Mouse (Mus musculus) liver, embryonic 11.5 days (tissue): ENCODE measurements around the gene Phf1. TPM values are rescaled to one million over a fixed set of nuclear protein-coding genes. Genes with fewer than 3 reads are reported as not detected.

Source experiments
- ATAC-seq: fragments of 200-750 bp; cut with Nextera tagmentation; replicated peaks from 2 replicates; pipeline ENCODE4 v1.8.0; 2017; ENCODE audit warnings: moderate number of reproducible peaks, mild to moderate bottlenecking, moderate TSS enrichment, moderate library complexity; ENCODE audit not compliant: low FRiP score
- DNase-seq: peaks from one replicate; pipeline ENCODE4 v3.0.0-alpha.2; 2017; ENCODE audit warnings: low spot score
- H3K27ac ChIP-seq: fragments of 300-500 bp; sonication (generic); 2 replicates; pipeline ENCODE4 v1.5.1; 2014; ENCODE audit warnings: mild to moderate bottlenecking, low read depth, low read length, control low read depth
- H3K27me3 ChIP-seq: fragments of 300-500 bp; sonication (generic); replicated peaks from 2 replicates; pipeline ENCODE4 v1.6.1; 2014; ENCODE audit warnings: low read length, mixed read lengths; ENCODE audit not compliant: control insufficient read depth, insufficient read depth
- H3K36me3 ChIP-seq: fragments of 300-500 bp; sonication (generic); 2 replicates; pipeline ENCODE4 v1.6.1; 2014; ENCODE audit warnings: mild to moderate bottlenecking, low read length, moderate library complexity, mixed read lengths; ENCODE audit not compliant: control insufficient read depth, insufficient read depth
- H3K4me1 ChIP-seq: fragments of 300-500 bp; sonication (generic); replicated peaks from 2 replicates; pipeline ENCODE4 v1.6.1; 2014; ENCODE audit warnings: low read length, mixed read lengths; ENCODE audit not compliant: control insufficient read depth, insufficient read depth
- H3K4me2 ChIP-seq: fragments of 300-500 bp; sonication (generic); 2 replicates; pipeline ENCODE4 v1.6.1; 2014; ENCODE audit warnings: mild to moderate bottlenecking, control low read depth, moderate library complexity
- H3K4me3 ChIP-seq: fragments of 300-500 bp; sonication (generic); 2 replicates; pipeline ENCODE4 v1.5.1; 2014; ENCODE audit warnings: low read depth, low read length, control low read depth
- H3K9ac ChIP-seq: fragments of 300-500 bp; sonication (generic); 2 replicates; pipeline ENCODE4 v1.6.1; 2014; ENCODE audit warnings: low read depth, low read length, control low read depth
- H3K9me3 ChIP-seq: fragments of 300-500 bp; sonication (generic); 2 replicates; pipeline ENCODE4 v1.6.1; 2016; ENCODE audit warnings: low read length, inconsistent platforms, mixed read lengths; ENCODE audit not compliant: control insufficient read depth
- WGBS: fragments of 180-500 bp; shearing (Covaris S2); extraction: QIAGEN DNeasy Blood & Tissue Kit; methylation state at CpG from one replicate; pipeline ENCODE4 v1.1.7; 2014; 5-methylcytosine and 5-hydroxymethylcytosine counted together
- polyA plus RNA-seq: library from polyadenylated mRNA; unstranded; fragments of >200 nt; fragmentation: Nextera tagmentation; extraction: Ambion mirVana; gene quantifications from 2 replicates; pipeline ENCODE4 v1.2.1, GENCODE M21; 2014

Gene Phf1
- polyA plus RNA-seq, 1 experiment from 2014 or later = 3.2 TPM

DNA sequence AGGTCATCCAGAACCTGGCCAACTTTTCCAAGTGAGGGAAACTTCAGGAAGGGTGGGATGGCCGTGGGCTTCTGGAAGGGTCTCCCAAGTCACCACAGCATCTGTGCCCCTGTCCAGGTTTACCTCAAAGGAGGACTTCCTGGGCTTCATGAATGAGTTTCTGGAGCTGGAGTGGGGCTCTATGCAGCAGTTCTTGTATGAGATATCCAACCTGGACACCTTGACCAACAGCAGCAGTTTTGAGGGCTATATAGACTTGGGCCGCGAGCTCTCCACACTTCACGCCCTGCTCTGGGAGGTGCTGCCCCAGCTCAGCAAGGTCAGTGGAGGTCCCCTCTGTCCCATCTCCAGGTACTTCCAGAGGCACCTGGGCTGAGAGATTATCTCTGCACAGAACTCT lies 27.0 kb downstream of the Phf1 start:
- peaks cover 16% of the 10 kb centered on the region for H3K4me1 ChIP-seq
- no peaks in the 10 kb centered on the region for H3K9me3 ChIP-seq
- no peak overlapping the region for H3K9ac ChIP-seq
- no peak overlapping the region for H3K4me3 ChIP-seq
- no peaks in the 10 kb centered on the region for H3K27me3 ChIP-seq
- H3K27ac ChIP-seq = no peak overlapping the region
- H3K36me3 ChIP-seq = peaks cover 14% of the 10 kb centered on the region
- no peak for ATAC-seq
- no peak overlapping the region for H3K4me2 ChIP-seq
- 86% methylated on average over 4 of the region's 4 CpGs for WGBS
- no peak for DNase-seq

DNA sequence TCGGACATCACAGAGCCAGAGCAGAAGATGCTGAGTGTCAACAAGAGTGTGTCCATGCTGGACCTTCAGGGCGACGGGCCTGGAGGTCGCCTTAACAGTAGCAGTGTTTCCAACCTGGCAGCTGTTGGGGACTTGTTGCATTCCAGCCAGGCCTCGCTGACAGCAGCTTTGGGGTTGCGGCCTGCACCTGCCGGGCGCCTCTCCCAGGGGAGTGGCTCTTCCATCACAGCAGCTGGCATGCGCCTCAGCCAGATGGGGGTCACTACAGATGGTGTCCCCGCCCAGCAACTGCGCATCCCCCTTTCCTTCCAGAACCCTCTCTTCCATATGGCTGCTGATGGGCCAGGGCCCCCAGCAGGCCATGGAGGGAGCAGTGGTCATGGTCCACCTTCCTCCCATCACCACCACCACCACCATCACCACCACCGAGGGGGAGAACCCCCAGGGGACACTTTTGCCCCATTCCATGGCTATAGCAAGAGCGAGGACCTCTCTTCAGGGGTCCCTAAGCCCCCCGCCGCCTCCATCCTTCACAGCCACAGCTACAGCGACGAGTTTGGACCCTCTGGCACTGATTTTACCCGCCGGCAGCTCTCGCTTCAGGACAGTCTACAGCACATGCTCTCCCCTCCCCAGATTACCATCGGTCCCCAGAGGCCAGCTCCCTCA lies 28.9 kb downstream of the Phf1 start:
- Histone ChIP-seq H3K4me2 (no peak overlapping the region), H3K27me3 (no peaks in the 10 kb centered on the region), H3K27ac (no peak overlapping the region), H3K9me3 (no peaks in the 10 kb centered on the region), H3K9ac (no peak overlapping the region), H3K36me3 (peaks cover 15% of the 10 kb centered on the region), H3K4me1 (peaks cover 5% of the 10 kb centered on the region), H3K4me3 (no peak overlapping the region)
- ATAC-seq (no peak), DNase-seq (no peak)
- 91% methylated on average over 21 of the region's 21 CpGs for WGBS

DNA sequence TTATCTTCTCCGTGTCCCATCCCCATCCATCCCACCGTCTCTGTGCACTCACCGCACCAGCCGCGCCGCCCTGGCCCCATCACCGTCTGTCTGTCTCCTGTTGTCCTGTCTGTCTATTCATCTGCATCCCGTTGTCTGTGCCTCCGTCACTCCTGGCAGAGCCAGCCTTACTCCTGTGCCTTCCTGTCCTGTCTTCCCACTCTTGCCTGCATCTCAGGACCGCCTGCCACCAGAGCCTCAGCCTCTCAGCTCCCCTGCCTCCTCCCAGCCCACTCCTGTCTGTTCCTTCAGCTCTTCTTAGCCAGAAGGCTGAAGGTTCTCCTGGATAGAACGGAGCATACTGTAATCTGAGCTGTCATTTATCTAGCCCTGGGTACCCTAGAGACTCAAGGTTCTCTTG lies 34.1 kb downstream of the Phf1 start:
- H3K4me1 ChIP-seq = peaks cover 11% of the 10 kb centered on the region; the same call in 1 of the 2 replicates
- ATAC-seq (no peak), DNase-seq (no peak)
- H3K27me3 ChIP-seq = no peaks in the 10 kb centered on the region
- H3K36me3 ChIP-seq = peaks cover 8% of the 10 kb centered on the region; the same call in 1 of the 2 replicates
- H3K27ac ChIP-seq = no peak overlapping the region
- H3K4me2 ChIP-seq = no peak overlapping the region
- no peak overlapping the region for H3K4me3 ChIP-seq
- WGBS = 87% methylated on average over 11 of the region's 11 CpGs
- no peaks in the 10 kb centered on the region for H3K9me3 ChIP-seq
- H3K9ac ChIP-seq = no peak overlapping the region

DNA sequence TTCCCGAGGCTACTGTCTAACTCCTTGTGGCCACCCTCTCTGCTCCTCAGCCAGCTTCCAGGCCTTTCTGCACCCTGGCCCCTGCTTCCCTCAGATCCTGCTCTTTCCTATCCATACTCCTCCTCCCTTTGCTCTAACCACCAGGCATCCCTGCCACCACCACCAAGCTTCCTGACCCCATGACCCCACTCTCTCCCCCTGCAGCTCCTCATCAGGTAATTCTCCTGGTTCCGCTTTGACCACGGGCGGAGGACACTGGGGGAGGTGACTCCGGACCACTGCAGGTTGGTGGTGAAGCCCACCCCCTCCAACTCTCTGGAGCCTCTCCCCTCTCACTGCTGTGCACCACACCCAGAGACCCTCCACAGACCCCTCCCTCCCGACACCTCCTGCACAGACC lies 34.6 kb downstream of the Phf1 start:
- H3K9ac ChIP-seq = no peak overlapping the region
- ATAC-seq (no peak), DNase-seq (no peak)
- H3K4me3 ChIP-seq = no peak overlapping the region
- no peak overlapping the region for H3K4me2 ChIP-seq
- no peak overlapping the region for H3K27ac ChIP-seq
- H3K9me3 ChIP-seq = no peaks in the 10 kb centered on the region
- 91% methylated on average over 6 of the region's 6 CpGs for WGBS
- peaks cover 12% of the 10 kb centered on the region; the same call in 1 of the 2 replicates for H3K4me1 ChIP-seq
- H3K27me3 ChIP-seq = no peaks in the 10 kb centered on the region
- H3K36me3 ChIP-seq = peaks cover 5% of the 10 kb centered on the region; the same call in 1 of the 2 replicates

DNA sequence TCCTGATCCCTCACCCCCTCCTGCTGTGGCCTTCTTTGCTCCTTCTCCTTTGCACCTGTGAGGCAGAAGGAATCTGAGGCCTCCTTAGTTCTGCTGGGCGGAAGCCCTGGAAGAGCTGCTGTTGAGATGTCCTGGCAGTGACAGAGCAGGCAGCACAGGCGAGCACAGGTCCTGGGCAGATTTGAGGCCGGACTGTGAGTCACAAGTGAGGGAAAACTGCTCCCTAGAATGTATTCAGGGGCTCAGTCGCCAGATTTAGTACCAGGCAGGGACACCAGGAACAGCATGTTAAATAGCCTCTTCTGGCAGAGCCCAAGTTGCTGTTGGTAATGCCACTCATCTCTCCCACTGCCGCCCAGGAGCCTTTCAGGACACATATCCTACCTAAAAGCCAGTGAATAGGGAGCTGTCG lies 35.4 kb downstream of the Phf1 start:
- DNase-seq (no peak), ATAC-seq (no peak)
- Histone ChIP-seq H3K4me2 (no peak overlapping the region), H3K9me3 (no peaks in the 10 kb centered on the region), H3K27ac (no peak overlapping the region), H3K9ac (no peak overlapping the region), H3K36me3 (0 out of 2 replicates have a peak, but pooled peaks cover 4% of the 10 kb centered on the region), H3K27me3 (no peaks in the 10 kb centered on the region), H3K4me3 (no peak overlapping the region), H3K4me1 (peaks cover 12% of the 10 kb centered on the region; the same call in 1 of the 2 replicates)
- WGBS = 78% methylated on average over 6 of the region's 6 CpGs

DNA sequence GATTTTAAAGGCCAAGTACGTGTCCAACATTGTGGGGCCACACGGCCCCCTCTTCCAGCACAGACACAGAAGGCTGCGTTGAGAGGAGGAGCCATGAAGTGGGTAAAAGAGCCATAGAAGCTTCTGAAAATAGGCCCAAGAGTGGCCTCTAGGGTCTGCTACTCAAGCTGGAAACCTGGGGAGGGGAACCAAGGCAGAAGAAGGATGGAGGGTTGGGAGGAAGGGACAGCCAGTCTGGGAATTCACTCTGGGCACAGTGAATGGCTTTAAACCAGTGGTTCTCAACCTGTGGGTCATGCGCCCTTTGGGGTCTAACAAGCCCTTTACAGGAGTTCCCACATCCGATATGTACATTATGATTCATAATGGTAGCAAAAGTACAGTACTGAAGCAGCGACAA lies 36.4 kb downstream of the Phf1 start:
- DNase-seq = no peak
- Histone ChIP-seq H3K4me1 (peaks cover 16% of the 10 kb centered on the region), H3K36me3 (0 out of 2 replicates have a peak, but pooled peaks cover 4% of the 10 kb centered on the region), H3K9ac (no peak overlapping the region), H3K9me3 (no peaks in the 10 kb centered on the region), H3K27ac (no peak overlapping the region), H3K4me2 (no peak overlapping the region), H3K27me3 (no peaks in the 10 kb centered on the region), H3K4me3 (no peak overlapping the region)
- WGBS = 86% methylated on average over 6 of the region's 6 CpGs
- no peak for ATAC-seq

DNA sequence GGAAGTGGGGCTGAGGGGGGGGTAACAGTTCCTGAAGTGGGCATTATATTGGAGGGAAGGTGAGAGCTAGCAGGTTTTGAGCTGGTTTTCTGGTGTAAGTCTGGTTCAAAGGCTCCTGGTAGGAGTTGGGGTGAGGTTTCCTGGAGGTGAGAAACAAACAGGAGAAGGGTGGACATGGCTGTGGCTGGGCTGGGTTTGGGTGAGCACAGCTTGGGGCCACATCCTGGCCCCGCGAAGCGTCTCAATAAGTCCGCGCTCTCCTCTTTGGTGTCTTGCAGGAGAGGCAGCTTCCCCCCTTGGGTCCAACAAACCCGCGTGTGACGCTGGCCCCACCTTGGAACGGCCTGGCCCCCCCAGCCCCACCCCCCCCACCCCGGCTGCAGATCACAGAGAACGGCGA lies 37.4 kb downstream of the Phf1 start:
- Histone ChIP-seq H3K9me3 (no peaks in the 10 kb centered on the region), H3K36me3 (0 out of 2 replicates have a peak, but pooled peaks cover 5% of the 10 kb centered on the region), H3K4me3 (no peak overlapping the region), H3K27me3 (no peaks in the 10 kb centered on the region), H3K4me1 (peaks cover 18% of the 10 kb centered on the region), H3K4me2 (no peak overlapping the region), H3K27ac (no peak overlapping the region), H3K9ac (no peak overlapping the region)
- no peak for ATAC-seq
- 53% methylated on average over 12 of the region's 12 CpGs for WGBS
- no peak for DNase-seq

DNA sequence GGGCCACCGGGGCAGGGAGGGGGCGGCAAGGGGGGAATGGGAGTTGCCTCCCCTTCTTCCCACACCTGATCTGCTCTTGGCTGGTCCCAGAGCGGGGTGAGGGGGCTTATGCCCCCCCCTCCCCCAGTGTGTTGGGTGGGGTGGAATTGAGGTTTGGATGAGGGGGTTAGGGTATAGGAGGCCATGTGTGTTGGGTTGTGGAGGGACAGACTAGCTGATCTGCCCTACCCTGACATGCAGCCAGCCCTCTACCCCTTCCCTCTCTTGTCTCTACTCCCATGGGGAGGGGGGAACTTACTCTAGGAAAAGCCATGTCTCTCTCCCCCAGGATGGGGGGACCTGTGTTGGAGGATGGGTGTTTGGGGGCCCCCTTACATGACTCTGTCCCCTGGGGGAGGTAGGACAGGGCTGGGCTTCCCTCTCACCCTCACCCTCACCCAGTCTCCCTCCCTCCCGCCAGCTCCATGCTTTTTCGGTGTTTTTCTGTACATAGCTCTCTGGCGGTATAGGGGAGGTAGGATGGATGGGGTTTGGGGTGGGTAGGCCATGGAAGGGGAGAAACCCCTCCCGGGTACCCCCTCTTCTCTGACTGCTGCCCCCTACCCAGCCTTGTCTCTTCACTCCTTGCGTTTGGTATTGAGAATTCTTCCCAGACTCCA lies 38.5 kb downstream of the Phf1 start:
- H3K27me3 ChIP-seq = no peaks in the 10 kb centered on the region
- peak overlapping the region; percentile 96 for H3K4me2 ChIP-seq
- H3K9ac ChIP-seq = no peak overlapping the region
- WGBS = 63% methylated on average over 8 of the region's 8 CpGs
- H3K4me1 ChIP-seq = peaks cover 18% of the 10 kb centered on the region
- DNase-seq (no peak), ATAC-seq (no peak)
- H3K9me3 ChIP-seq = no peaks in the 10 kb centered on the region
- 0 out of 2 replicates have a peak, but pooled peaks cover 8% of the 10 kb centered on the region for H3K36me3 ChIP-seq
- H3K4me3 ChIP-seq = peak overlapping the region; percentile 72
- no peak overlapping the region for H3K27ac ChIP-seq

DNA sequence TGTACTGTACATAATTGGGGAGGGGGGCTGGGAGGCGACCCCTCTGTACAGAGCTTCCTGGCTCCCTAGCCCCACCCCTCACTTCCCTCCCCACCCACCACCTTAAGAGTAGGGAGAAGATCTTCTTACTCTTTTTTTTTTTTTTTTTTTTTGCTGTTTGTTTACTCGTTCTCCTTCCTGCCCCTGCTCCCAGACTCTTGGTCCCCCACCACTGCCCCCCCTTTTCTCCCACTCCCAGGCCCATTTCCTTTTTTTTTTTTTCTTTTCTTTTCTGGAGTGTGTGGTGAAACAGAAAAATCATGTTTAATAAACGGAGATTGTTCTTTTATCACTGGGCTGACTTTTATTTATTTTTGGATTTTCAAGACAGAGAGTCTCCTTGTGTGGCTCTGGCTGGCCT lies 39.3 kb downstream of the Phf1 start:
- ATAC-seq = no peak
- H3K9me3 ChIP-seq = no peaks in the 10 kb centered on the region
- H3K27ac ChIP-seq = peak overlapping the region; percentile 77; the same call in 1 of the 2 replicates
- 0 out of 2 replicates have a peak, but pooled peaks cover 13% of the 10 kb centered on the region for H3K36me3 ChIP-seq
- peak overlapping the region; percentile 72 for H3K4me3 ChIP-seq
- H3K27me3 ChIP-seq = no peaks in the 10 kb centered on the region
- H3K4me2 ChIP-seq = peak overlapping the region; percentile 96
- H3K4me1 ChIP-seq = peaks cover 18% of the 10 kb centered on the region
- peak overlapping the region; percentile 88 for H3K9ac ChIP-seq
- 4% methylated on average over 3 of the region's 3 CpGs for WGBS
- DNase-seq = no peak
